Mouse (Mus musculus): Measurements from ENCODE around the gene Gm379.

The Gm379 gene

GRCm38 (mm10) chrX:108664885-108665284, at the start of gene Gm379:
Gene Gm379 (minus strand): TSS chrX:108664891.
- DNase-seq (ENCODE audit: low spot score), result no peak

- no peak for DNase-seq (ENCODE audit: low spot score)
Observed at GRCm38 (mm10) chrX:108704312-108704711, 39.6 kb upstream of the Gm379 start.

- no peak for DNase-seq (ENCODE audit: low spot score)
Observed at GRCm38 (mm10) chrX:108668868-108669267, 4.2 kb upstream of the Gm379 start.

GRCm38 (mm10) chrX:108621991-108622390, 42.7 kb downstream of the Gm379 start:
- no peak for DNase-seq (ENCODE audit: low spot score)

- no peak for DNase-seq (ENCODE audit: low spot score)
Observed at GRCm38 (mm10) chrX:108620886-108621285, 43.8 kb downstream of the Gm379 start.
